Mouse (Mus musculus) T-cell, adult 66 days (primary cell): Measurements from ENCODE around the gene Bsg. TPM values are rescaled to one million over a fixed set of nuclear protein-coding genes. Genes with fewer than 3 reads are reported as not detected.

Experiments
- total RNA-seq, 2 experiments: library from RNA; stranded (reverse); gene quantifications; 3 replicates in 1 of 2; 4 replicates in 1 of 2; pipeline ENCODE4 v1.2.4; 2023

Gene Bsg
- 100 to 1,000 TPM; 103 to 115 TPM for total RNA-seq

DNA sequence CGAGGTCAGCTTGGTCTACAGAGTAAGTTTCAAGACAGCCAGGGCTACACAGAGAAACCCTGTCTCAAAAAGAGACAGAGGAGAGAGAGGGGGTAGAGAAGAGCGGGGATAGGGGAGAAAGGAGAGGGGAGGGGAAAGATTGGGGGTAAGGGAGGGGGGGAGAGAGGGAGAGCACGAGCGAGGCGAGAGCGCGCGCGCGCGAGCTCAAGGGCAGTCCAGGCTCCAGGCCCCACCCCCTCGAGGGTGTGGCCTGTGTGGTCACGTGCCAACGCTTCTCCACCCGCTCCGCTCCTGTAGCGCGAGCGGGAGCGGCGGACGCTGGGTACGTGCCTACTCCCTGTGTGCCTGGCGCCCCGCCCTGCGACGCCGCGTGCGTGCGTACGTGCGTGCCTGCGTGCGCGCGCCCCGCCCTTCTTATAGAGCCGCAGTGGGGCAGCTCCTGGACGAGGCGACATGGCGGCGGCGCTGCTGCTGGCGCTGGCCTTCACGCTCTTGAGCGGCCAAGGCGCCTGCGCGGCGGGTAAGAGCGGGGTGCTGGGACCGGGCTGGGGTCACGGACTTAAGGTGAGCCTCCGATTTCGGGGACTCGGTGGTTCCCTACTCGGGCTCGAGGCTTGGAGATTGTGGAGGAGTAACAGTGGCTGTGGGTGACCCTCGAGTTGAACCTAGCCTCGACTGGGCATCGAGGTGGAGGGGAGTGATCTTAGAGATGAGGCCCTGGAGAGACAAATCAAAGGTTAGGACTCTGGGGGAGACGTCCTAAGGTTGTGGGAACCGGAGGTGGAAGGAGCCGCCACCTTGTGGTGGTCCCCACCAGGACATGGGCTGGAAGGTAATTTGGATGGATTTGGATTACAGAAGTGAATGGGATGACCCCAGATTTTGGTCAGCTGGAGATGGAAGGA, at the start of gene Bsg:
Bsg (plus strand) TSS at position 427 of the 905 bp plus-strand sequence.

DNA sequence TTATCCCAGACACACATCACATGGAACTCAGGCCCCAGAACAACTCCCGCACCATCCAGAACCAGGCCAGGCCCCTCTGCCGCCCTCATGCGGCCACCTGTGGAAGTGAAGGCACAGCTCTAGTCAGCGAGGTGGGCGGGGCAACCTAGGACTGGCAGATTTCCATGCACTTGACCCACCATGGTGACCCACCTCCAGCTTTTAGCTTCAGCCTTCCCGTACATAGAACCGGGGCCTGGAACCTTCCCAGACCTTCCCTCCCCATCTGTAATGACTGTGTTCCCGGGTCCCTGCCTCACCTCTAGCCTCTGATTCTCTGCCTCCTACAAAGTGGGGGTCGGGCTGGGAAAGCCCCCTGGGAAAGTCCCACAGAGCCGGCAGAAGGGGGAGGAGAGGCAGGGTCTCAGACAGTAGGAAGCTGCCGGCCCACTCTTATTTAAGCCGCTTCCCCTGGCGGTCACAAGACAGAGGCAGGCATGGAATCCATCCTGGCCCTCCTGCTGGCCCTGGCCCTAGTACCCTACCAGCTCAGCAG, 40.1 kb upstream of the Bsg start, which contains the start of gene Madcam1:
Madcam1 (plus strand) TSS at position 429 of the 535 bp plus-strand sequence.

DNA sequence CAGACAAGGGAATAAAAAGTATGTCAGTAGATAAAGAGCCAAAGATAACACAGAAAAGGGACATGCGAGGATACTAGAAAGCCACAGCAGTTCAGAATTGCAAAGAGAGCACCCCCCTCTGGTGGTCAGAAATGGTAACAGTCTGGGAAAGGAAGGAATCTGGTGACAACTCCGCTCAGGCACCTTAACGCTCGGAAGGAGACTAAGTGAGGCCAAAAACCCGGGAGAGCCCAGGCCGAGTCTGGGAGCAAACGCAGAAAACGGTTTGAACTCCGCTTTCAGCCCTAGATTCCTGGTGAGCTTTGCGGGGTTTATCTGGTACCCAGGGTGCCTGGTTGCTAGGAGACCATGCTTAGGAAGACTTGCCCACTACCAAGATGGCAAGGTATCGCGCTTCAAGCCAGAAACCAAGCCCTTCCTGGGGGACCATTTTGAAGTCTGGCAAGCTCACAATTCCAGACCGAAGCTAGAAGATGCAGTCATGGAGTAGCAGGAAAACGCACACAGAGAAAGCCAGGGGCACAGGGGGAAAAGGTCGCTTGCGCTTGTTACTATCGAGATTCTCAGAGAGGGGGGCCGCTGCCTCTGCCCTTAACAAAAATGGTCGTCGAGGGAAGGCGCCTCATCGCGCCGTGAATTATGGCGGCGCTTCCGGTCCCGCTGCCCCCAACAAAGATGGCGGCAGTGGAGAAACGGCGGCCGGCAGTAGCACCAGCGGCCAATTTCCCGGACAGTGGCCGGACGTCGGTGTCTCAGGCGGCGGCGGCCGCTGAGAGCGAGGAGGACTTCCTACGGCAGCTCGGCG, 35.3 kb upstream of the Bsg start, which contains the start of gene Tpgs1:
Tpgs1 (plus strand) TSS at position 599 of the 805 bp plus-strand sequence.

DNA sequence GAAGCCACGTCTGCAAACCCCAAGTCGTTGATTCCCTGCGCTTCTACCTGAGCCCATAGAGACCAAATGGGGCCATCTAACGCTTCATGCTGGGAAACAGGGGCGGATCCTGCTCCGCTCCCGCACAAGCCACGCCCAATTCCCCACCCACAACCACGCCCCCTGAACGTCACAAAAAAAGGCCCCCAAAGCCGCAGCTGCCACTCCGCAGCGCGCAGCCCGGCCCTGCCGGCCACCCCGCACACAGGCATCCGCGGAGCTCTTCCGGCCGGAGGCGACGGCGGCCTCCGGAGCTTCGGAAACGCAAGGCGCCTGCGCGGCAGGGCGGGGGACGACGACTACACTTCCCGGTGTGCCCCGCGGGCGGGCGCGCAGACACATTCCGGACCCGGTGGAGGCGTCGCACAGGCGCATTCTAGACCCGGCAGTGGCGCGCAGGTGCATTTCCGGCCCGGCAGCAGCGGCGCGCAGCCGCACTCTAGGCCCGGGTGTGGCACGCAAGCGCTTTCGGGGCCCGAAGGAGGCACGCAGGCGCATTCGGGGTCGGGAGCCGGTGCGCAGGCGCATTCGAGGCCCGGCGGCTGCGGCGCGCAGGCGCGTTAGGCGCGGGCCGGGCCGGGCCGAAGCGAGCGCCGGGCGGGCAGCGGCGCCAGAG, 22.6 kb upstream of the Bsg start, which contains the start of gene Cdc34:
Cdc34 (plus strand) TSS at position 605 of the 655 bp plus-strand sequence.

DNA sequence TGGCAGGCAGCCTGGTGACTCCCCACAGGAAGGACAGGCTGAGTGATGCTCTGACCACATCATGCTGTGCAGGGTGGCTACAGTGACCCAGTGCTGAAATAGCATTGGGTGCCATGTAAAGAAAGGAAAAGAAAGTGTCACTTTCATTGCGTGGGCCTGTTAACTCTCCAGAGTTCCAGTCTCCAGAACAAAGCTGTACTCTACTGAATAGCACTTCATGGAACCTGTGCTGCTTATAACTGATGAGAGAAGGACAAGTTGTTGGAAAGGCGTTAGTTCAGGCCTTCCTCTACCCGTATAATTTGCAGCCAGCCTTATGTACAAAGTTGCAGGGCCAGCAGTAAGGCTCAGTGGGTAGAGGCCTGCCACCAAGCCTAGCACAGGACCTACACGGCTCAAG, 15.6 kb upstream of the Bsg start, which contains the start of gene Gzmm:
Gzmm (plus strand) TSS at position 301 of the 400 bp plus-strand sequence.

DNA sequence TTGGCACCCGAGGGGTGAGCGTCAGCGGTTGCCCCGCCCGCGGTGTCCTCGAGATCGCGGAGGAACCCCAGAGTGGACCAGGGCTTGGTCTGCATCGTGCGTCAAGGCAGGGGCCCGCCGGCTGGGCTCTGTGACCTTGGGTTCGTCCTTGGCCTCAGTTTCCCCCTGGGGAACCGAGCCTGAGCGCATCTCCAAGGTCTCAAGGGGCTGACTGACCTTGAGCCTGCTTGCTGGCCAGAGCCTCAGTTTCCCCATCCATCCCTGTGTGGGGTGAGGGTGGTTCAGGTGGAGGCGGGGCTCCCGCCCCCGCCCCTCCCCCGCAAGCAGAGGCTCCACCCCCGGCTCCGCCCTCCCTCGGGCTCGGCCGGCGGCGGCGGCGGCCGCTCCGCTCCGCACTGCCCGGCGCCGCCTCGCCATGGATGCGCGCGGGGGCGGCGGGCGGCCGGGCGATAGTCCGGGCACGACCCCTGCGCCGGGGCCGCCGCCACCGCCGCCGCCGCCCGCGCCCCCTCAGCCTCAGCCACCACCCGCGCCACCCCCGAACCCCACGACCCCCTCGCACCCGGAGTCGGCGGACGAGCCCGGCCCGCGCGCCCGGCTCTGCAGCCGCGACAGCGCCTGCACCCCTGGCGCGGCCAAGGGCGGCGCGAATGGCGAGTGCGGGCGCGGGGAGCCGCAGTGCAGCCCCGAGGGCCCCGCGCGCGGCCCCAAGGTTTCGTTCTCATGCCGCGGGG, 12.1 kb downstream of the Bsg start, which contains the start of gene Hcn2:
Hcn2 (plus strand) TSS at position 381 of the 734 bp plus-strand sequence.

DNA sequence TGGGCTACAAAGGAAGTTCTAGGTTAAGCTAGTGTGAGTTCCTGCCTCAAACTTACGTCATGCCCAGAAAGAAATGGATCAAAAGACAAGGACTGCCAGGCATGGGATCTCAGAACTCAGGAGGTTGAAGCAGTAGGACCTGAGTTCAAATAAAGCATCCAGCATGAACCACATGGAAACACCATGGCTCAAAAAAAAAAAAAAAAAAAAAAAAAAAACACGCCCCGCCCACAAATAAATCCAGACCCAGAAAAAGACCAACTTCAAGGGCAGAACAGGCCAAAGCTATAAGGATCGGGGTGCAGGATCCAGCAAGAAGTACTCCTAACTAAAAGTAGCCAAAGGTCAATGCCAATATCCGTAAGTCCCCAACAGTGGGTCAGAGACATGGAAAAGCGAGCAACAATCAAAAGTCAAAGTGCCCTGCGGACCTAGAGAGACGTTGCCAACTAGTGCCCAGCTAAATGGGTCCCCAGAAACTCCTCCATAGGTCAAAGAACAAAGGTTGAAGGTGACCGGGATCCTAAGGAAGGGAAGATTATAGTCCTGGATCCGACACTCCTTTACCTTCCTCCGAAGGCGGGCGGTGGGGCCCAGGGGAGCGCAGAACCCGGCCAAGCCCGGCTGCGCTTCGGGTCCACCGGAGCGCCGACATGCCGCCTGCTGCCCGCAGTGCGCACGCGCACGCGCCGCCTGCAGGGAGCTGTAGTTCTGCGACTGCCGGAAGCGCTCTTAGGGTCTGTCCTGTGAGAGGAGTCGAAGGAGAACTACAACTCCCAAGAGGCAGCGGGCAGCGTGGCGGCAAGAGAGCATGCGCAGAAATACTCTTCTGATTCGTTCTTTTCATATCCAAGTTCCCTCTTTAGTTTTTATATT, 41.8 kb downstream of the Bsg start, which contains the start of gene Polrmt:
Polrmt (minus strand) TSS at position 684 of the 876 bp plus-strand sequence.

DNA sequence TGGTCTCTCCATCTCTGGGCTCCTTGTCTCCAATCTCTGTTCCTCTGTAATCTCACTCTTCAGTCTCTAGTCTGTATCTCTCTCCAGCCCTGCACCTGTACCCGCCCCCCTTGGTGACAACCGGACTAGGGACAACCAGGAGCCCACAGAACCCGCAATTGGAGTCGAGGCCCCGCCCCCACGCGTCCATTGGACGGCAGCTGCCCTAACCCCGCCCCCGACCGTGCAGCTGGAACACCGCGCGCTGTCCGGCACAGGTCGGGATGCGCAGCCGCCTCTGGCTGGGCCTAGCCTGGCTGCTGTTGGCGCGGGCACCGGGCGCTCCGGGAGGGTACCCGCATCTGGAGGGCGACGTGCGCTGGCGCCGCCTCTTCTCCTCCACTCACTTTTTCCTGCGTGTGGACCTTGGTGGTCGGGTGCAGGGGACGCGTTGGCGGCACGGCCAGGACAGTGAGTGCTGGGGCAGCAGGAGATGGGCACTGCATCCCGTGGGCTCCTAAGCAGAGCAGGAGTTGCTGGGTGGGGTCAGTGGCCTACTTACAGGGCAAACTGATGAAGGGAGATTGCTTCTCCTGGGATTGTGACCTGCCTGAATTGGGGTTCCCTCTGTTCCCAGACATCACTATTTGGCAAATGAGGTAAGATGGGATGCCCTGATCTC, 50.7 kb downstream of the Bsg start, which contains the start of gene Fgf22:
Fgf22 (plus strand) TSS at position 221 of the 661 bp plus-strand sequence.

Other genes with a start within 250 kb of the Bsg start
- gene Vmn2r83, start 235.8 kb upstream of the Bsg start, total RNA-seq: not detected
- gene Plpp2, start 170.7 kb upstream of the Bsg start, total RNA-seq: 1 to 10 TPM; 1.0 to 1.4 TPM
- gene Mier2, start 149.3 kb upstream of the Bsg start, total RNA-seq: 10 to 100 TPM; 45.2 to 56.8 TPM
- not detected for gene Theg, start 117.2 kb upstream of the Bsg start, total RNA-seq
- gene C2cd4c, start 90.5 kb upstream of the Bsg start, total RNA-seq: not detected
- gene Shc2, start 66.6 kb upstream of the Bsg start, total RNA-seq: not detected
- gene Odf3l2, start 58.8 kb upstream of the Bsg start, total RNA-seq: not detected
- gene Madcam1, start 39.9 kb upstream of the Bsg start, total RNA-seq: not detected
- gene Tpgs1, start 35.1 kb upstream of the Bsg start, total RNA-seq: 10 to 100 TPM; 23.9 to 26.9 TPM
- 10 to 100 TPM; 78.2 to 86.5 TPM for gene Cdc34, start 22.3 kb upstream of the Bsg start, total RNA-seq
- 10 to 100 TPM; 16.9 to 17.0 TPM for gene Gzmm, start 15.5 kb upstream of the Bsg start, total RNA-seq
- gene Hcn2, start 12.1 kb downstream of the Bsg start, total RNA-seq: under 1 TPM; 0.18 to 0.23 TPM
- 10 to 100 TPM; 59.1 to 62.3 TPM for gene Polrmt, start 42.1 kb downstream of the Bsg start, total RNA-seq
- gene Fgf22, start 50.6 kb downstream of the Bsg start, total RNA-seq: not detected
- gene Rnf126, start 62.5 kb downstream of the Bsg start, total RNA-seq: 10 to 100 TPM; 63.3 to 64.6 TPM
- 1 to 10 TPM in 1 of 2 experiments, under 1 TPM in 1; 0.56 to 1.4 TPM for gene Fstl3, start 72.8 kb downstream of the Bsg start, total RNA-seq
- not detected for gene Prss57, start 86.5 kb downstream of the Bsg start, total RNA-seq
- 1 to 10 TPM; 3.0 to 4.1 TPM for gene Palm, start 89.1 kb downstream of the Bsg start, total RNA-seq
- gene Misp, start 116.5 kb downstream of the Bsg start, total RNA-seq: not detected
- gene Ptbp1, start 149.9 kb downstream of the Bsg start, total RNA-seq: 100 to 1,000 TPM; 649 to 687 TPM
- not detected for gene Prtn3, start 170.0 kb downstream of the Bsg start, total RNA-seq
- gene Plppr3, start 170.1 kb downstream of the Bsg start, total RNA-seq: not detected
- under 1 TPM in 1 of 2 experiments, not detected in 1; 0.58 TPM for gene Elane, start 181.8 kb downstream of the Bsg start, total RNA-seq
- not detected for gene Cfd, start 186.4 kb downstream of the Bsg start, total RNA-seq
- 10 to 100 TPM; 62.1 to 71.7 TPM for gene Med16, start 204.4 kb downstream of the Bsg start, total RNA-seq
- gene Gm26602, start 206.4 kb downstream of the Bsg start, total RNA-seq: not detected
- 1 to 10 TPM in 1 of 2 experiments, under 1 TPM in 1; 0.98 to 1.2 TPM for gene Kiss1r, start 212.5 kb downstream of the Bsg start, total RNA-seq
- gene R3hdm4, start 216.7 kb downstream of the Bsg start, total RNA-seq: 100 to 1,000 TPM in 1 of 2 experiments, 10 to 100 TPM in 1; 99.7 to 103 TPM
- gene Arid3a, start 222.6 kb downstream of the Bsg start, total RNA-seq: 10 to 100 TPM in 1 of 2 experiments, 1 to 10 TPM in 1; 9.3 to 12.5 TPM